Mouse (Mus musculus) E14TG2a.4 (cell line): ENCODE results near the gene Oas1c.

Source experiments
- CTCF ChIP-seq: conservative IDR thresholded peaks from 2 replicates; pipeline ENCODE4 v1.5.1; 2014; ENCODE audit warnings: low read length
- NANOG ChIP-seq: IDR thresholded peaks from 2 replicates; pipeline ENCODE4 v1.6.1; 2014; ENCODE audit warnings: borderline replicate concordance, low read length, mixed read lengths
- POU5F1 ChIP-seq: IDR thresholded peaks from 2 replicates; pipeline ENCODE4 v1.6.1; 2014; ENCODE audit warnings: low read length, borderline replicate concordance

GRCm38 (mm10) chr5:120813023-120813422, 709 bp upstream of the Oas1c start:
- TF ChIP-seq CTCF, result no peak
- TF ChIP-seq NANOG, result no peak
- TF ChIP-seq POU5F1, result no peak
